In genomic region chr2:157821259-157821658, GRCm38 (mm10) we compare ENCODE assay signal across 17 mouse cellular contexts.
DNase-seq lines count a peak whose midpoint lies in the region; ATAC-seq lines count a peak whose summit lies in the region.
"Had no signal": no experiment of that assay in that cellular context is flagged by ENCODE, and none has a peak within 500 bp of the region (broad histone marks: within the 10 kb centered on the region; RNA-seq: fewer than 3 reads in every experiment).

No protein-coding gene starts in this region.

- peaks cover 27% of the 10 kb centered on the region for H3K36me3 ChIP-seq in midbrain, embryonic 13.5 days

- no peaks in the 10 kb centered on the region for H3K9me3 ChIP-seq in midbrain, embryonic 13.5 days
- H3K9me3 ChIP-seq: embryonic facial prominence, embryonic 15.5 days; heart, embryonic 12.5 days had no signal

- WGBS in midbrain, embryonic 13.5 days = 33% methylated on average over 4 of the region's 4 CpGs

- peak; percentile 66; the same call in 1 of the 2 replicates for ATAC-seq in midbrain, embryonic 13.5 days
- ATAC-seq in CD4-positive, CD25-positive, alpha-beta regulatory T cell, adult 4 months = no peak
- ATAC-seq: lung, postnatal 0 days had no signal

- H3K9ac ChIP-seq in midbrain, embryonic 13.5 days (replicated peaks) = no peak overlapping the region
- H3K9ac ChIP-seq: embryonic facial prominence, embryonic 15.5 days; heart, embryonic 12.5 days; liver, embryonic 14.5 days had no signal

- H3K27me3 ChIP-seq in midbrain, embryonic 13.5 days = no peaks in the 10 kb centered on the region
- H3K27me3 ChIP-seq: embryonic facial prominence, embryonic 15.5 days; heart, embryonic 12.5 days had no signal

- no peak overlapping the region for H3K4me3 ChIP-seq in midbrain, embryonic 13.5 days (replicated peaks)
- H3K4me3 ChIP-seq: embryonic facial prominence, embryonic 15.5 days; heart, embryonic 12.5 days had no signal

- H3K4me2 ChIP-seq in midbrain, embryonic 13.5 days (replicated peaks) = no peak overlapping the region
- H3K4me2 ChIP-seq: embryonic facial prominence, embryonic 15.5 days; heart, embryonic 12.5 days had no signal

- peak overlapping the region; percentile 63 for H3K27ac ChIP-seq in midbrain, embryonic 13.5 days
- H3K27ac ChIP-seq: embryonic facial prominence, embryonic 15.5 days; liver, embryonic 14.5 days had no signal

- peaks cover 28% of the 10 kb centered on the region for H3K4me1 ChIP-seq in midbrain, embryonic 13.5 days (replicated peaks)

- peak; percentile 67 for DNase-seq in heart, adult 11 months
- no peak for DNase-seq in heart, adult 18-20 months
- peak; percentile 1 for DNase-seq in right cerebral cortex, postnatal 4 days
- DNase-seq in right cerebral cortex, adult 18-20 months = no peak
- DNase-seq in gastrocnemius, adult 18-20 months (ENCODE audit: low spot score) = no peak
- DNase-seq in frontal cortex, postnatal 36 days (ENCODE audit: low spot score in 2 of 2) = no peak
- DNase-seq: cerebellum, adult 11 months; cerebellum, postnatal 36 days; gastrocnemius, postnatal 25 days; kidney, adult 2 months; kidney, postnatal 4 days had no signal

Comparison
In these comparisons a context has a peak if more than half of its experiments do, and no peak if none do; other contexts are left out.
1. DNase-seq: peak in heart, adult 11 months (single experiment) and right cerebral cortex, postnatal 4 days (single experiment); none in heart, adult 18-20 months (0 of 2), right cerebral cortex, adult 18-20 months (single experiment), gastrocnemius, adult 18-20 months (single experiment) and frontal cortex, postnatal 36 days (0 of 2).